Mouse (Mus musculus) stomach, embryonic 14.5 days (tissue): Measurements from ENCODE around the gene Cdk4. TPM values are rescaled to one million over a fixed set of nuclear protein-coding genes. Genes with fewer than 3 reads are reported as not detected.

Source experiments
- ATAC-seq: fragments of 200-750 bp; cut with Nextera tagmentation; 2 replicates; pipeline ENCODE4 v1.8.0; 2017; ENCODE audit warnings: low read depth, moderate TSS enrichment; ENCODE audit not compliant: insufficient number of reproducible peaks, insufficient read depth, low FRiP score
- H3K27ac ChIP-seq: fragments of 300-500 bp; sonication (generic); 2 replicates; pipeline ENCODE4 v1.5.1; 2014; ENCODE audit warnings: mild to moderate bottlenecking, low read length, moderate library complexity, mixed read lengths
- H3K27me3 ChIP-seq: fragments of 300-500 bp; sonication (generic); 2 replicates; pipeline ENCODE4 v1.6.1; 2014; ENCODE audit warnings: low read length, control low read depth, mixed read lengths; ENCODE audit not compliant: control insufficient read depth, insufficient read depth
- H3K36me3 ChIP-seq: fragments of 300-500 bp; sonication (generic); 2 replicates; pipeline ENCODE4 v1.6.1; 2014; ENCODE audit warnings: mild to moderate bottlenecking, control low read depth, low read length, moderate library complexity, mixed read lengths; ENCODE audit not compliant: control insufficient read depth, insufficient read depth
- H3K4me1 ChIP-seq: fragments of 300-500 bp; sonication (generic); 2 replicates; pipeline ENCODE4 v1.6.1; 2014; ENCODE audit warnings: low read length, control low read depth, mixed read lengths; ENCODE audit not compliant: control insufficient read depth, insufficient read depth
- H3K4me2 ChIP-seq: fragments of 300-500 bp; sonication (generic); replicated peaks from 2 replicates; pipeline ENCODE4 v1.6.1; 2014; ENCODE audit warnings: low read depth, low read length, control low read depth
- H3K4me3 ChIP-seq: fragments of 300-500 bp; sonication (generic); 2 replicates; pipeline ENCODE4 v1.5.1; 2014; ENCODE audit warnings: low read depth, low read length, control low read depth
- H3K9ac ChIP-seq: fragments of 300-500 bp; sonication (generic); replicated peaks from 2 replicates; pipeline ENCODE4 v1.6.1; 2014; ENCODE audit warnings: low read depth, mild to moderate bottlenecking, control low read depth, low read length, moderate library complexity, mixed read lengths
- H3K9me3 ChIP-seq: fragments of 300-500 bp; sonication (generic); 2 replicates; pipeline ENCODE4 v1.6.1; 2016; ENCODE audit warnings: low read depth, low read length, control low read depth; ENCODE audit not compliant: control insufficient read depth
- WGBS: fragments of 180-500 bp; shearing (Covaris S2); extraction: QIAGEN DNeasy Blood & Tissue Kit; methylation state at CpG from one replicate; pipeline ENCODE4 v1.1.7; 2014; 5-methylcytosine and 5-hydroxymethylcytosine counted together
- polyA plus RNA-seq: library from polyadenylated mRNA; unstranded; fragments of >200 nt; fragmentation: Nextera tagmentation; extraction: Ambion mirVana; gene quantifications from 2 replicates; pipeline ENCODE4 v1.2.1, GENCODE M21; 2014

Gene Cdk4
- polyA plus RNA-seq, result 1,788 and 1,817 TPM in 2 replicates

- peaks cover 18% of the 10 kb centered on the region for H3K4me1 ChIP-seq
Measured at GRCm38 (mm10) chr10:127063239-127063872, at the start of gene Cdk4. TSS of gene Cdk4 (plus strand) at chr10:127063534.

DNA sequence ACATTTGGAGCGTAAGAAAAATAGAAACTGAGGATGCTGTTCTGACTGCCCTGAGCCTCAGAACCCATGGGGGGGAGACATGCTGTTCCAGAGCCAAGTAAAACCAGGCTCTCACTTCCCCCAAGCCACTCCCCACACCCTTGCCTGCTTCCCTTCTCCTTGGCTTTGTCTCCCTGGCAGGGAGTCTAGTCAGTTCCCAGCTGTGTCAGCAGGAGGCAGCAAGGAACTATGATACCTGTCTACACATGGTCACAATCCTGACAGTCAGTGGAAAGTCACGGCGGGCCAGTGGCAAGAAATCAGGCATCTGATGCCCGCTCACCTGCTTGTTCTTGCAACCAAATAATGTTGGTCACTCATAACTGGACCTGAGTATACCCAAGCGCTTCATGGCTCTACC, 46.8 kb upstream of the Cdk4 start:
- Histone ChIP-seq H3K36me3 (no peaks in the 10 kb centered on the region), H3K4me1 (no peaks in the 10 kb centered on the region), H3K9ac (no peak overlapping the region), H3K27me3 (no peaks in the 10 kb centered on the region), H3K4me3 (no peak overlapping the region), H3K27ac (no peak overlapping the region), H3K9me3 (no peaks in the 10 kb centered on the region), H3K4me2 (no peak overlapping the region)
- 56% methylated on average over 5 of the region's 5 CpGs for WGBS
- no peak for ATAC-seq

More at GRCm38 (mm10) chr10:127063239-127063872, at the start of gene Cdk4:
- Histone ChIP-seq H3K27me3 (no peaks in the 10 kb centered on the region), H3K4me2 (peak within 1 kb of the TSS; percentile 85), H3K9ac (peak within 1 kb of the TSS; percentile 97), H3K36me3 (peaks cover 37% of the 10 kb centered on the region), H3K27ac (peak within 1 kb of the TSS; percentile 86), H3K4me3 (peak within 1 kb of the TSS; percentile 81), H3K9me3 (no peaks in the 10 kb centered on the region)
- under 1% methylated on average over 46 of the region's 46 CpGs for WGBS
- peak; percentile 91 for ATAC-seq

- no peak for ATAC-seq
- H3K4me1 ChIP-seq, result no peaks in the 10 kb centered on the region
- H3K27ac ChIP-seq, result no peak overlapping the region
- no peak overlapping the region for H3K4me3 ChIP-seq
- no peak overlapping the region for H3K9ac ChIP-seq
- H3K27me3 ChIP-seq, result no peaks in the 10 kb centered on the region
- no peaks in the 10 kb centered on the region; the same call in 1 of the 2 replicates for H3K36me3 ChIP-seq
- no peaks in the 10 kb centered on the region for H3K9me3 ChIP-seq
- 13% methylated on average over 2 of the region's 2 CpGs for WGBS
- no peak overlapping the region for H3K4me2 ChIP-seq
Measured at GRCm38 (mm10) chr10:127017071-127017470, 46.3 kb upstream of the Cdk4 start.

DNA sequence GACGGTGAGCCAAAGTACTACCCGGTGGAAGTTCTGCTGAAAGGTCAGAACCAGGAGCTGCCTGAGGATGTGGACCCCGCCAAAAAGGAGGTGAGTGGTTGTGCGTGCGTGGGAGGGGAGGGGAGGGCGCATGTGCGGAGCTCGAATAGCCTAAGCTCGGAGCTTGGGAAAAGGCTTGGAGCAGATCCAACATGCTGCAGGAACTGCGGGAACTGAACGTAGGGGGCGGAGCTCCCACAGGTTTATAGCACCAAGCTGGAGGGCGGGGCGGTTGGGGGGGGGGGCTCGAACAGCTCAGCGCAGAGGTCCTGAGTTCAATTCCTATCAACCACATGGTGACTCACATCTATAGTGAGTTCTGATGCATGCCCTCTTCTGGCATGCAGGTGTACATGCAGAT, 44.9 kb upstream of the Cdk4 start:
- WGBS, result 71% methylated on average over 16 of the region's 16 CpGs
- Histone ChIP-seq H3K4me1 (no peaks in the 10 kb centered on the region), H3K27ac (no peak overlapping the region), H3K27me3 (no peaks in the 10 kb centered on the region), H3K4me2 (no peak overlapping the region), H3K9ac (no peak overlapping the region), H3K9me3 (no peaks in the 10 kb centered on the region), H3K4me3 (no peak overlapping the region), H3K36me3 (peaks cover 11% of the 10 kb centered on the region)
- ATAC-seq, result no peak

DNA sequence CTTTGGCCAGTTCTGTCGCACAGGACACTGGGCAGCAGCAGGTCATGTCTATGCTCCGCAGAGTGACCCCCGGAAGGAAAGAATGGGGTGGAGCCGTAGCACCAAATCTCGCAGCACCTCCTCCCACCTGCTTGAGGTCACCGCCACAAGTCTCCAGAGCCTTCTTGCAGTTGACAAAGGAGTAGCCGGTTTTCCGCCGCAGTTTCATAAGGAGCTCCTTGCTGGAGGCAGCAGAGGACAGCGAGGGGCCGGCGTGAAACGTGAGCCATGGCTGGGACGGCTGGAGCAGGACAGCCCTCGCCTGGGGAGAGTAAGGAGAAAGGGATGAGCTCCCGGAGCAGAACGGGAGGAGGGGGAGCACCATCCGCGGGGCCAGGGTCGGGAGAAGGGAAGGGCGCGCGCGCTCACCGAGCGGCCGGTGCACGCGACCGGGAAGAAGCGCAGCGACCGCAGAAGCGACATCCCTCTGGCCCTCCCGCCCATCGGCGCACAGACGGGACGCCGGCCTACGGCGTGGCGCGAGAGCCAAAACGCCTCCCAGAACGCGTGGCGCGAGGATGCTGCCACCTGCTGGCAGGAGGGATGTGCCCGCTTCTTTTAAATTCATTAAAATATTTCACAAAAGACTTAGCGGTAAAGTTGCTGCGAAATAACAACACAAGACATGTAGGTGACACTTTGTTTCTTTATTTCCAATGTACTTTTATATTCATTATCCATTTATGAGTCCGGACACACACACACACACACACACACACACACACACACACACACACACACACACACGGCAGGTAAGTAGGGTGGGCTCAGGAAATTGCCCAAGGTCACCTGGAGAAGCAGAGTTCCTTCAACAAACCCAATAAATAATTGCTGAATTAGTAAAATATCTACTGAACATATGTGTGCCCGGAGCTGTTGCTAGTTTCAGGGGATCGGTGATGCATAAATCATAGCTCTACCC, 32.7 kb upstream of the Cdk4 start, which contains the start of gene Tsfm:
Gene Tsfm (minus strand): TSS at position 505 of the 961 bp plus-strand sequence.
- no peaks in the 10 kb centered on the region for H3K27me3 ChIP-seq
- 5% methylated on average over 56 of the region's 56 CpGs for WGBS
- H3K9ac ChIP-seq, result peak within 1 kb of the TSS; percentile 71
- H3K36me3 ChIP-seq, result peaks cover 22% of the 10 kb centered on the region
- peak within 1 kb of the TSS; percentile 85 for H3K4me2 ChIP-seq
- no peaks in the 10 kb centered on the region for H3K9me3 ChIP-seq
- H3K27ac ChIP-seq, result peak within 1 kb of the TSS; percentile 59; the same call in 1 of the 2 replicates
- peak within 1 kb of the TSS; percentile 84 for H3K4me3 ChIP-seq
- no peaks in the 10 kb centered on the region for H3K4me1 ChIP-seq
- ATAC-seq, result peak; percentile 88

DNA sequence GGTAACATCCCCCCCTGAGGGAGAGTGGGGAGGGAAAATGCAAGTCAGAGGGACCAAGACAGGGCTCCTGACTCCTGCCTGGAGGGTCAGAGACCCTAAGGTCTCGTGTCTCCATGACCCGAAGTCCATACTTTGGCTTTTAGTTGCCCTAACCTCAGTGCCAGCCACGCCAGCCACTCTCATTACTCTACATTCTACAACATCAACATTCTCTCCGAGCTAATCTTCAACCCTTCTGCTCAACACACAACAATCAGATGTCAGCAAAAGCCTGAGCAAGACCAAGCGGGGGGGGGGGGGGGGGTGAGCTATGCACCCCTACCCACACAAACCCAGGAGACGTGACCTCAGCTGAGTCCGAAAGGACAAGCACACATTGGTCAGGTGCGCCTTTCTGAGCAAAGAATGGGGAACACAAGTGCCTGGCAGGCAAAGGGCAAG, 30.0 kb upstream of the Cdk4 start:
- H3K36me3 ChIP-seq, result peaks cover 4% of the 10 kb centered on the region
- no peak overlapping the region for H3K4me3 ChIP-seq
- WGBS, result 73% methylated on average over 8 of the region's 8 CpGs
- no peaks in the 10 kb centered on the region for H3K4me1 ChIP-seq
- no peaks in the 10 kb centered on the region for H3K9me3 ChIP-seq
- H3K27me3 ChIP-seq, result no peaks in the 10 kb centered on the region
- no peak overlapping the region for H3K9ac ChIP-seq
- ATAC-seq, result no peak
- H3K27ac ChIP-seq, result no peak overlapping the region
- H3K4me2 ChIP-seq, result no peak overlapping the region

GRCm38 (mm10) chr10:127036273-127036672, 27.1 kb upstream of the Cdk4 start:
- Histone ChIP-seq H3K9me3 (no peaks in the 10 kb centered on the region), H3K4me3 (no peak overlapping the region), H3K27ac (no peak overlapping the region), H3K4me1 (no peaks in the 10 kb centered on the region), H3K4me2 (no peak overlapping the region), H3K9ac (no peak overlapping the region), H3K36me3 (no peaks in the 10 kb centered on the region), H3K27me3 (no peaks in the 10 kb centered on the region)
- no peak for ATAC-seq
- 76% methylated on average over 12 of the region's 12 CpGs for WGBS

DNA sequence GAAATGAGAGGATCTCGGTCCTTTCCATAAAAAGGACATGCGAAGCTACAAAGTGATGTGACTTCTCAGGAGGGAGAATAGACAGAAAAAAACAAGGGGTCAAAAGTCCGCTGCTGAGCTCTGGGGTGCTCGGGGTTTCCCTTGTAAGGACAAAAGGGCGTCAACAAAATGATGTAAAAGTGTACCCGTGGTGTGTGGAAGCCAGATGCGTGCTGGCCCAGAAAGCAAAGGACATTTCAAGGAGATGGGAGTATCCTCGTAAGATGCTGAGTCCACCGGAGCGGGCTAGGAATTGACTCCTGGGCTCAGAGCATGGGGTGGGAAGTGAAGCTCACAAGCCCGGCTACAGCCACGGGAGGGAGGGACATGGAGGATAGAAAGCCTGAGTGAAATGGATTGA, 25.7 kb upstream of the Cdk4 start:
- no peaks in the 10 kb centered on the region for H3K36me3 ChIP-seq
- no peak overlapping the region for H3K27ac ChIP-seq
- H3K27me3 ChIP-seq, result no peaks in the 10 kb centered on the region
- H3K9me3 ChIP-seq, result no peaks in the 10 kb centered on the region
- WGBS, result 76% methylated on average over 12 of the region's 12 CpGs
- H3K4me1 ChIP-seq, result peaks cover under 1% of the 10 kb centered on the region; the same call in 1 of the 2 replicates
- H3K9ac ChIP-seq, result no peak overlapping the region
- H3K4me2 ChIP-seq, result no peak overlapping the region
- ATAC-seq, result no peak
- no peak overlapping the region for H3K4me3 ChIP-seq
